Mouse (Mus musculus) lung, postnatal 25 days (tissue): ENCODE measurements around the gene Noa1.

Source experiments
- DNase-seq: peaks from one replicate; pipeline ENCODE4 v3.0.0; 2022; ENCODE audit warnings: low spot score

Noa1 gene

GRCm38 (mm10) chr5:77289686-77290085, 20.2 kb downstream of the Noa1 start:
- peak; percentile 44 for DNase-seq

GRCm38 (mm10) chr5:77287901-77288300, 22.0 kb downstream of the Noa1 start:
- no peak for DNase-seq

GRCm38 (mm10) chr5:77286904-77287303, 23.0 kb downstream of the Noa1 start:
- no peak for DNase-seq

GRCm38 (mm10) chr5:77285685-77286084, 24.2 kb downstream of the Noa1 start:
- DNase-seq = no peak

GRCm38 (mm10) chr5:77282242-77282641, 27.6 kb downstream of the Noa1 start:
- no peak for DNase-seq

GRCm38 (mm10) chr5:77281518-77282174, 28.2 kb downstream of the Noa1 start:
- no peak for DNase-seq

- DNase-seq = no peak
Measured at GRCm38 (mm10) chr5:77277204-77277603, 32.7 kb downstream of the Noa1 start.

GRCm38 (mm10) chr5:77275950-77276349, 33.9 kb downstream of the Noa1 start:
- DNase-seq = peak; percentile 28

- no peak for DNase-seq
Measured at GRCm38 (mm10) chr5:77273151-77273550, 36.7 kb downstream of the Noa1 start.

GRCm38 (mm10) chr5:77269399-77269798, 40.5 kb downstream of the Noa1 start:
- no peak for DNase-seq

GRCm38 (mm10) chr5:77267957-77268624, 41.8 kb downstream of the Noa1 start:
- DNase-seq = no peak

GRCm38 (mm10) chr5:77267441-77267840, 42.4 kb downstream of the Noa1 start:
- no peak for DNase-seq

GRCm38 (mm10) chr5:77266886-77267401, 42.9 kb downstream of the Noa1 start:
- DNase-seq = peak; percentile 17

GRCm38 (mm10) chr5:77266066-77266885, 43.6 kb downstream of the Noa1 start:
- DNase-seq = peak; percentile 47

GRCm38 (mm10) chr5:77265671-77266065, 44.2 kb downstream of the Noa1 start:
- DNase-seq = peak; percentile 70

- DNase-seq = peak; percentile 62
Measured at GRCm38 (mm10) chr5:77265081-77265670, 44.7 kb downstream of the Noa1 start, which contains the start of gene Rest. Gene Rest, plus strand, starts transcription at chr5:77265491.

- DNase-seq = no peak
Measured at GRCm38 (mm10) chr5:77262105-77262504, 47.8 kb downstream of the Noa1 start.

- no peak for DNase-seq
Measured at GRCm38 (mm10) chr5:77261137-77261536, 48.7 kb downstream of the Noa1 start.

GRCm38 (mm10) chr5:77260141-77260540, 49.7 kb downstream of the Noa1 start:
- DNase-seq = no peak

GRCm38 (mm10) chr5:77259315-77259714, 50.6 kb downstream of the Noa1 start:
- DNase-seq = no peak

GRCm38 (mm10) chr5:77257603-77258002, 52.3 kb downstream of the Noa1 start:
- DNase-seq = no peak

GRCm38 (mm10) chr5:77254402-77254801, 55.5 kb downstream of the Noa1 start:
- no peak for DNase-seq
